Mouse (Mus musculus): ENCODE measurements around the gene Cask. TPM values are rescaled to one million over a fixed set of nuclear protein-coding genes. Genes with fewer than 3 reads are reported as not detected.

The Cask gene
- polyA plus RNA-seq, 1 experiment from 2014 or later, result 16.4 TPM

DNA sequence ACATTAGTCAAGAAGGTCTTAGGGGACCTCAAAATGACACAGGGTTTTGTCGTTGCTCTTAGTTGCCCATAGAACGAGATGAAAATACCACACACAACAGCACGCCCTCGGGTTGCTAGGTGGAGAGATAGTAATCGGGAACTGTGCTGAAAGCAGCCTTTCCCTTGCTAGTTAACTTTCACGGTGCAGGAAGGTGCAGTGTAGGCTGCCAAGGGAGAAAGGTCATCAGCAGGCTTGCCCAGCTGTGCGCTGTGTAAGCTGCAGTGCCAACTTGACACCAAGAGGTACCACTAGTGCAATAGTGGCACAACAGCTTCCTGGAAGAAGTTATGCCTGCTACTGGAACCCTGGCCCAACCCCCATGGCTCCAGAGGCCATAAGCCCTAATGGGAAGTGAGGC is 346.8 kb downstream of the Cask start:
- H3K9me3 ChIP-seq, result no peaks in the 10 kb centered on the region
- 89% methylated on average over 7 of the region's 7 CpGs for WGBS
- no peak overlapping the region for H3K4me3 ChIP-seq (replicated peaks)
- H3K36me3 ChIP-seq, result no peaks in the 10 kb centered on the region
- H3K4me2 ChIP-seq, result no peak overlapping the region
- no peaks in the 10 kb centered on the region for H3K4me1 ChIP-seq
- no peak for ATAC-seq (ENCODE audit: insufficient read depth, low FRiP score, low read depth)
- no peak overlapping the region for H3K27ac ChIP-seq
- H3K27me3 ChIP-seq (replicated peaks), result 0 out of 2 replicates have a peak, but pooled peaks cover 4% of the 10 kb centered on the region
- H3K9ac ChIP-seq, result no peak overlapping the region

- Histone ChIP-seq H3K9me3 (no peaks in the 10 kb centered on the region), H3K9ac (no peak overlapping the region), H3K27me3 (replicated peaks) (0 out of 2 replicates have a peak, but pooled peaks cover 4% of the 10 kb centered on the region), H3K27ac (no peak overlapping the region), H3K4me2 (no peak overlapping the region), H3K36me3 (no peaks in the 10 kb centered on the region), H3K4me3 (replicated peaks) (no peak overlapping the region), H3K4me1 (no peaks in the 10 kb centered on the region)
- no peak for ATAC-seq (ENCODE audit: insufficient read depth, low FRiP score, low read depth)
- WGBS, result 66% methylated on average over 7 of the region's 7 CpGs
These were observed 348.2 kb downstream of the Cask start for GRCm38 (mm10) chrX:13502862-13503375.

DNA sequence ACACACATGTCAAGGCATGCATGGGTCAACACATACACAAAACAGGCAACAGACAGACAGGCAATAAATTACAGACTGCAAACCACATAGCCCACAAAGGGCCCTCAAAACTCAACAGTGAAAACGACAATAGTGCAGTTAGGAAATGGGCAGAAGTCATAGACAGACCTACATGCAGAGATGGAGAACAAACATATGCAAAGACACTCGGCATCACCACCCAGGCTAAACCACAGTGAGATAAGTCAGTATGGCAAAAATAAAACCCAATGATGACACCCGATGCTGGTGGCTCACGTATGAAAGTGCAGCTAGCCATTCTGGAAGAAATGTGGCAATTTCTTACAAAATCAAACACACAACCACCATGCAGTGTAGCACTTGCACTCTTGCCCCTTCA is 350.9 kb downstream of the Cask start:
- Histone ChIP-seq H3K27ac (no peak overlapping the region), H3K4me1 (no peaks in the 10 kb centered on the region), H3K36me3 (no peaks in the 10 kb centered on the region), H3K4me3 (replicated peaks) (no peak overlapping the region), H3K9ac (no peak overlapping the region), H3K4me2 (no peak overlapping the region), H3K27me3 (replicated peaks) (0 out of 2 replicates have a peak, but pooled peaks cover 4% of the 10 kb centered on the region), H3K9me3 (no peaks in the 10 kb centered on the region)
- 85% methylated on average over 4 of the region's 4 CpGs for WGBS
- ATAC-seq (ENCODE audit: insufficient read depth, low FRiP score, low read depth), result no peak

DNA sequence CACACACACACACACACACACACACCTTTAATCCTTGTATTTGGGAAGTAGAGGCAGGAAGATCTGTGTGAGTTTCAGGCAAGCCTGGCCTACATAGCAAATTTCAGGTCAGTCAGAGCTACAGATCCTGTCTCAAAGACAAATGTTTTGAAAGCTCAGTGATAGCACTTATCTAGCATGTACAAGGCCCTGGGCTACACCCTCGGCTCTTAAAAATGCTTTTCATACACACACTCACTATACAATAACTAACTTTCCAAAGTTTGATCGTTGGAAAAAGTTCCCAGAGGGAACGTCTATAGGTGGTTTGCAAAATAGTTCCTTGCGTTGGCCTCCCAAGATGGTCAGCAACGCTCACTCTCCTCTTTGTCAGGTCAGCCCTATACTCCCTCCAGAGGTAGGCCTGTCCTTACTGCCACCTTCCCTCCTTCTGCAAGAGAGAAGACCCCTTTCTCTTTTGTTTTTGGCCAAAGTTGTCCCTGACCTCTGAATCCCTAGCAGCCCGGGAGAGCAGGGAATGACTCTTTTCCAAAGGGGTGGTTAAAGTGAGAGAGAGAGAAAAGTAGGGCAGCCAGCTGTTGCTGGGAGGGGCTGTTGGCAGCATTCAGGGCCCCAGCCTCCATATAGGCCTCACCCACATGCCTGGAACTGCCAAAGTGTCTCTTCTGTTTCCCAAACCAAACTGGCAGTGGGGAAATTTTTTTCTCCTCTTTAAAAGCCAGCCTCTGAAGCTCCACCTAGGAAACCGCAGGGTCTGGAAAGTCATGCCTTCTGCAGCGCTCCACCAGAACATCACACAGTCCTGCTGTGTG is 356.1 kb downstream of the Cask start:
- Histone ChIP-seq H3K4me3 (replicated peaks) (no peak overlapping the region), H3K9ac (no peak overlapping the region), H3K36me3 (no peaks in the 10 kb centered on the region), H3K9me3 (no peaks in the 10 kb centered on the region), H3K4me2 (no peak overlapping the region), H3K4me1 (no peaks in the 10 kb centered on the region), H3K27ac (no peak overlapping the region), H3K27me3 (replicated peaks) (0 out of 2 replicates have a peak, but pooled peaks cover 1% of the 10 kb centered on the region)
- no peak for ATAC-seq (ENCODE audit: insufficient read depth, low FRiP score, low read depth)
- WGBS, result 78% methylated on average over 8 of the region's 8 CpGs

DNA sequence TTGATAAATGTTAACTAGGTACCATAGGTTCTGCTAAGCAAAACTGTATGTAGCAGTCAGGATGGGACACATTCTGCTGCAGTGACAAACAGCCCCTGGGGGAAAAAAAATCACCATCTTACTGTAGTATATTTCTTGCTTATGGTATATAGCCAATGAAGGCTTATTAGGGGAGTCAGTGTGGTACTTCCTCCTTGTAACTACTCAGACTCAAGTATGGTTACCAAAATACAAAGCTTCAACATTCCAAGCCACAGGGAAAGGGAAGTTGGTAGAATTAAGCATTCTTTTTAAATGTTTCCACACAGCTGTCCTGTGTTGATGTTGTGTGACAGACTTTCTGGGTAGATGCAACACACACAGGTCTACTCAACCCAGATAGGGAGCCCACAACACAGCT is 358.2 kb downstream of the Cask start:
- ATAC-seq (ENCODE audit: insufficient read depth, low FRiP score, low read depth), result no peak
- Histone ChIP-seq H3K4me2 (no peak overlapping the region), H3K27ac (no peak overlapping the region), H3K27me3 (replicated peaks) (no peaks in the 10 kb centered on the region), H3K4me1 (no peaks in the 10 kb centered on the region), H3K9ac (no peak overlapping the region), H3K4me3 (replicated peaks) (no peak overlapping the region), H3K9me3 (no peaks in the 10 kb centered on the region), H3K36me3 (no peaks in the 10 kb centered on the region)

- 52% methylated on average over 3 of the region's 3 CpGs for WGBS
- Histone ChIP-seq H3K36me3 (no peaks in the 10 kb centered on the region), H3K27ac (no peak overlapping the region), H3K9ac (no peak overlapping the region), H3K4me3 (replicated peaks) (no peak overlapping the region), H3K27me3 (replicated peaks) (peaks cover 10% of the 10 kb centered on the region; the same call in 1 of the 2 replicates), H3K4me1 (no peaks in the 10 kb centered on the region), H3K9me3 (no peaks in the 10 kb centered on the region), H3K4me2 (no peak overlapping the region)
- ATAC-seq (ENCODE audit: insufficient read depth, low FRiP score, low read depth), result no peak
These were observed 360.2 kb downstream of the Cask start for GRCm38 (mm10) chrX:13490941-13491340.

- Histone ChIP-seq H3K27me3 (replicated peaks) (peaks cover 12% of the 10 kb centered on the region; the same call in 1 of the 2 replicates), H3K9me3 (no peaks in the 10 kb centered on the region), H3K27ac (no peak overlapping the region), H3K4me3 (replicated peaks) (no peak overlapping the region), H3K9ac (no peak overlapping the region), H3K4me2 (no peak overlapping the region), H3K4me1 (no peaks in the 10 kb centered on the region), H3K36me3 (no peaks in the 10 kb centered on the region)
- 79% methylated on average over 1 of the region's 1 CpGs for WGBS
- ATAC-seq (ENCODE audit: insufficient read depth, low FRiP score, low read depth), result no peak
These were observed 361.4 kb downstream of the Cask start for GRCm38 (mm10) chrX:13489761-13490160.

- Histone ChIP-seq H3K36me3 (no peaks in the 10 kb centered on the region), H3K27ac (no peak overlapping the region), H3K27me3 (replicated peaks) (peaks cover 12% of the 10 kb centered on the region; the same call in 1 of the 2 replicates), H3K4me1 (no peaks in the 10 kb centered on the region), H3K4me2 (no peak overlapping the region), H3K9ac (no peak overlapping the region), H3K9me3 (no peaks in the 10 kb centered on the region), H3K4me3 (replicated peaks) (no peak overlapping the region)
- 70% methylated on average over 3 of the region's 3 CpGs for WGBS
- no peak for ATAC-seq (ENCODE audit: insufficient read depth, low FRiP score, low read depth)
These were observed 362.2 kb downstream of the Cask start for GRCm38 (mm10) chrX:13489001-13489400.

DNA sequence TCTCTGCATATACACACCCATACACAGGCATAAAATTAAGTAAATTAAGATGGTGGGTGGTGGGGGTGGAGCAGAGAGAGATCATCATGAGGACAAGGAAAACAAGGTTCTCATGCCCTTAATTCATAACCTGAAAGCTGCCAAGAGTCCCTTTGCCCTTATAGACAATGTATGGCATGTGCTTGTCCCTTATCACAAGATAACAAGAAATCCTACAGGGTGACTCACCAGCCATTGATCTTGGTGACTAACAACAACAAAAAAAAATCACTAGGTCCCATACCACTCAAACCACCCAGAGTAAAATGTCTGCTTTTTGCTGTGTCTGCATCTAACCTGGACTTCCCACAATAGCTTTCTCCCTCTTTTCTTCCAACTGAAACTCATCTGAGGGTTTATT is 366.7 kb downstream of the Cask start:
- no peaks in the 10 kb centered on the region for H3K36me3 ChIP-seq
- H3K27ac ChIP-seq, result no peak overlapping the region
- ATAC-seq (ENCODE audit: insufficient read depth, low FRiP score, low read depth), result no peak
- no peak overlapping the region for H3K4me2 ChIP-seq
- H3K9ac ChIP-seq, result no peak overlapping the region
- H3K4me3 ChIP-seq (replicated peaks), result no peak overlapping the region
- peaks cover 12% of the 10 kb centered on the region; the same call in 1 of the 2 replicates for H3K27me3 ChIP-seq (replicated peaks)
- H3K9me3 ChIP-seq, result no peaks in the 10 kb centered on the region
- H3K4me1 ChIP-seq, result no peaks in the 10 kb centered on the region

- H3K27ac ChIP-seq, result no peak overlapping the region
- no peaks in the 10 kb centered on the region for H3K9me3 ChIP-seq
- no peaks in the 10 kb centered on the region for H3K36me3 ChIP-seq
- no peak for ATAC-seq (ENCODE audit: insufficient read depth, low FRiP score, low read depth)
- 44% methylated on average over 1 of the region's 1 CpGs for WGBS
- no peak overlapping the region for H3K4me2 ChIP-seq
- H3K4me3 ChIP-seq (replicated peaks), result no peak overlapping the region
- peaks cover 12% of the 10 kb centered on the region; the same call in 1 of the 2 replicates for H3K27me3 ChIP-seq (replicated peaks)
- no peak overlapping the region for H3K9ac ChIP-seq
- no peaks in the 10 kb centered on the region for H3K4me1 ChIP-seq
These were observed 368.6 kb downstream of the Cask start for GRCm38 (mm10) chrX:13482576-13482975.

- H3K9ac ChIP-seq, result no peak overlapping the region
- no peak for ATAC-seq (ENCODE audit: insufficient read depth, low FRiP score, low read depth)
- H3K27ac ChIP-seq, result no peak overlapping the region
- H3K36me3 ChIP-seq, result no peaks in the 10 kb centered on the region
- no peaks in the 10 kb centered on the region for H3K27me3 ChIP-seq (replicated peaks)
- no peaks in the 10 kb centered on the region for H3K9me3 ChIP-seq
- no peak overlapping the region for H3K4me3 ChIP-seq (replicated peaks)
- no peak overlapping the region for H3K4me2 ChIP-seq
- H3K4me1 ChIP-seq, result no peaks in the 10 kb centered on the region
These were observed 371.6 kb downstream of the Cask start for GRCm38 (mm10) chrX:13479570-13479969.

- no peaks in the 10 kb centered on the region for H3K4me1 ChIP-seq
- H3K4me3 ChIP-seq (replicated peaks), result no peak overlapping the region
- H3K36me3 ChIP-seq, result no peaks in the 10 kb centered on the region
- no peaks in the 10 kb centered on the region for H3K9me3 ChIP-seq
- no peak overlapping the region for H3K27ac ChIP-seq
- no peaks in the 10 kb centered on the region for H3K27me3 ChIP-seq (replicated peaks)
- H3K9ac ChIP-seq, result no peak overlapping the region
- ATAC-seq (ENCODE audit: insufficient read depth, low FRiP score, low read depth), result no peak
- H3K4me2 ChIP-seq, result no peak overlapping the region
- 62% methylated on average over 5 of the region's 5 CpGs for WGBS
These were observed 372.9 kb downstream of the Cask start for GRCm38 (mm10) chrX:13478298-13478697.

All from stomach, embryonic 15.5 days (tissue).